Mouse (Mus musculus) ES-Bruce4 (cell line): ENCODE data around the gene Pde6d. TPM values are rescaled to one million over a fixed set of nuclear protein-coding genes. Genes with fewer than 3 reads are reported as not detected.

Experiments used
- H3K27ac ChIP-seq: 2 replicates; pipeline ENCODE4 v1.5.1; 2012; ENCODE audit warnings: low read length, inconsistent platforms; ENCODE audit not compliant: insufficient read depth
- H3K27me3 ChIP-seq: 2 replicates; pipeline ENCODE4 v1.6.1; 2012; ENCODE audit warnings: mild to moderate bottlenecking, low read length, inconsistent platforms; ENCODE audit not compliant: control insufficient read depth, poor library complexity, insufficient read depth, severe bottlenecking
- H3K36me3 ChIP-seq: 2 replicates; pipeline ENCODE4 v1.6.1; 2012; ENCODE audit warnings: inconsistent platforms, mild to moderate bottlenecking, low read length, moderate library complexity; ENCODE audit not compliant: control insufficient read depth, poor library complexity, insufficient read depth, severe bottlenecking
- H3K4me1 ChIP-seq: one replicate; pipeline ENCODE4 v1.8.1; 2011; ENCODE audit warnings: low read length; ENCODE audit not compliant: control insufficient read depth, insufficient read depth
- H3K4me3 ChIP-seq: 2 replicates; pipeline ENCODE4 v1.5.1; 2011; ENCODE audit warnings: low read depth, mild to moderate bottlenecking, low read length
- H3K9ac ChIP-seq: 2 replicates; pipeline ENCODE4 v1.6.1; 2012; ENCODE audit warnings: low read depth, mild to moderate bottlenecking, inconsistent platforms; ENCODE audit not compliant: poor library complexity, severe bottlenecking
- H3K9me3 ChIP-seq: replicated peaks from 2 replicates; pipeline ENCODE4 v1.6.1; 2012; ENCODE audit warnings: mild to moderate bottlenecking, low read length, inconsistent platforms; ENCODE audit not compliant: control insufficient read depth, poor library complexity, insufficient read depth, severe bottlenecking
- CTCF ChIP-seq: IDR thresholded peaks from one replicate; pipeline ENCODE4 v1.8.1; 2011; ENCODE audit warnings: low read depth, low read length
- EP300 ChIP-seq: IDR thresholded peaks from 2 replicates; pipeline ENCODE4 v1.6.1; 2011; ENCODE audit warnings: low read depth, low read length; ENCODE audit not compliant: insufficient read depth
- POLR2A ChIP-seq: IDR thresholded peaks from one replicate; pipeline ENCODE4 v1.8.1; 2011; ENCODE audit warnings: low read length; ENCODE audit not compliant: insufficient read depth
- polyA plus RNA-seq: library from polyadenylated mRNA; stranded (reverse); fragments of >200 nt; gene quantifications from 2 replicates; pipeline ENCODE4 v1.2.4, GENCODE M21; 2011; ENCODE audit warnings: low read depth; ENCODE audit not compliant: missing spikeins, insufficient read depth, insufficient read length

Gene Pde6d
- polyA plus RNA-seq, 1 experiment, result 23.5 TPM

DNA sequence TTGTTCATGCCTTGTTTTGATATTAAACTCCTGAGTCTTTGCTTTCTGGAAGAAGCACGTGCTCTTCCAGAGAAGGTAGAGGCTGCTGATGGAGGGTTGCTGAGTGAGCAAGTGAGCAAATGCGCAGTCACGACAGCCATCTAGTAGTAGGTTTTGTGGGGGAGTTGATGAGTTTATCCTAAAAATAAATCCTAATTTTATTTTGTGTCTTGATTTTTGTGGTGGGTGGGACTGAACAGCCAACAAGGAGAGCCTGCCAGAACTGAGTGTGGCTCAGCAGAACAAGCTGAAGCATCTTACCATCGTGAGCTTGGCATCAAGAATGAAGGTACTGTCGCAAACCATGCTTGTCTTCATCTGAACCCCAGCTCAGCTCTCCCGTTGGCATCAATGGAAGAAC lies 14.1 kb upstream of the Pde6d start:
- no peaks in the 10 kb centered on the region for H3K9me3 ChIP-seq
- peaks cover 22% of the 10 kb centered on the region for H3K36me3 ChIP-seq
- no peak overlapping the region for H3K27ac ChIP-seq
- no peaks in the 10 kb centered on the region for H3K27me3 ChIP-seq
- TF ChIP-seq POLR2A (no peak), CTCF (no peak)
- no peak overlapping the region for H3K9ac ChIP-seq
- H3K4me1 ChIP-seq, result no peaks in the 10 kb centered on the region
- H3K4me3 ChIP-seq, result no peak overlapping the region

DNA sequence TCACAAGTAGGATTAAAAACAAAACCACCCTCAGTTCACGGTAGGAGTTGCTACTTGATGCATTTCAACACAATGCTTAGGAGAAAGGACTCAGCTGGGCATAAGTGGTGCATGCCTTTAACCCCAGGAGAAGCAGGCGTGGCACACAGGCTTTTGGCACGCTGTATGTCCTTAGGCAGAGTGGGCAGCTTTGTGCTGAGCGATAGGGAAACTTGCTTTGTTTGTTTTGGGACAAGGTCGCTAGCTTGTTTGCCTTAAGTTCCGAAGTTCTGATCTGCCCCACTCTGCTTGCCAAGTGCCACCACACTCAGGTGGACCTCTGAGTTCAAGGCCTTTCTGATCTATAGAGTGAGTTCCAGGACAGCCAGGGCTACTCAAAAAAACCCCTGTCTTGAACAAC lies 12.9 kb upstream of the Pde6d start:
- no peaks in the 10 kb centered on the region for H3K27me3 ChIP-seq
- peaks cover 16% of the 10 kb centered on the region for H3K36me3 ChIP-seq
- H3K4me3 ChIP-seq, result no peak overlapping the region
- no peaks in the 10 kb centered on the region for H3K9me3 ChIP-seq
- H3K4me1 ChIP-seq, result no peaks in the 10 kb centered on the region
- no peak for TF ChIP-seq EP300
- no peak for TF ChIP-seq CTCF
- no peak for TF ChIP-seq POLR2A
- H3K9ac ChIP-seq, result no peak overlapping the region
- H3K27ac ChIP-seq, result no peak overlapping the region

- no peaks in the 10 kb centered on the region for H3K27me3 ChIP-seq
- peaks cover 11% of the 10 kb centered on the region for H3K36me3 ChIP-seq
Observed at GRCm38 (mm10) chr1:86594539-86594938, 12.1 kb upstream of the Pde6d start.

GRCm38 (mm10) chr1:86586992-86587391 lies 4.6 kb upstream of the Pde6d start:
- no peak overlapping the region for H3K27ac ChIP-seq
- TF ChIP-seq POLR2A, result no peak
- TF ChIP-seq CTCF, result no peak
- peak; percentile 79 for TF ChIP-seq EP300

More at GRCm38 (mm10) chr1:86594539-86594938, 12.1 kb upstream of the Pde6d start:
- Histone ChIP-seq H3K4me3 (no peak overlapping the region), H3K4me1 (no peaks in the 10 kb centered on the region), H3K9me3 (no peaks in the 10 kb centered on the region), H3K27ac (no peak overlapping the region), H3K9ac (no peak overlapping the region)
- TF ChIP-seq CTCF, result no peak
- no peak for TF ChIP-seq EP300
- TF ChIP-seq POLR2A, result no peak

GRCm38 (mm10) chr1:86583709-86584108 lies 1.3 kb upstream of the Pde6d start:
- no peak overlapping the region for H3K4me3 ChIP-seq

More at GRCm38 (mm10) chr1:86586992-86587391, 4.6 kb upstream of the Pde6d start:
- Histone ChIP-seq H3K4me3 (peak overlapping the region; percentile 97), H3K4me1 (no peaks in the 10 kb centered on the region), H3K9me3 (no peaks in the 10 kb centered on the region), H3K27me3 (no peaks in the 10 kb centered on the region), H3K36me3 (no peaks in the 10 kb centered on the region; the same call in 1 of the 2 replicates), H3K9ac (peak overlapping the region; percentile 36)

DNA sequence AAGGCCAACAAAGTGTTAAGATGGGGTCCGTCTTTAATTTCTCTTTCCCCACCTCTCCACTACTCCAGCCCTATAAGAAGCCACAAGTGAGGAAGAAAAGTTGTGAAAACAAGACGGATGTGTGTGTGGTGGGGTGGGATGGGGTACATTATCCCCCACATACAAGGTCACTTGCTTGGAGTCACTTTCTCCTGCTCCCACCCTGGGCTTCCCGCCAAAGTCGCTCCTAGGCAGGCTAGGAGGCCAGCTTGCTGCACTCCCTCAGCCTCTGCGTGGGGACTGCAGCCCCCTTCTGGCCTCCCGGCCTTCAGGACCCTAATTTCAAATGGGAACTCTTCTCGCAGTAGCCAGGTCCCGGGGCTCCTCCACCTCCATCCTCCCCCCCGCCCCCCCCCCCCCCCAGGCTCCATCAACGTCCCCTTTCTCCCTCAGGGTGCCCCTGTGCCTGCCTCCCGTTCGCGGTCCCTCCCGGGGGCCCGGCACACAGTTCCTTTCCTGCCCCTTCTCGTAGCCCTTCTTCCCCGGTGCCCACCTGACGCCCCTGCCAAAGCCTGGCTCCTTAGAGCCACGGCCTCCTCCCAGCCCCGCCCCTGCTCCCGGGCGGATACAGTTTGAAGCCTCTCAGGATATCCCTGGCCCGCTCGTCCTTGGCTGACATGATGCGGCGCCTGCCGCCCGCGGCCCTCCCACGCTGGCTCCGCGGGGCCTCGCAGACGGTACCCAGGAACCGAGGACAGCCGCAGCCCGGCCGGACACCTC lies 558 bp downstream of the Pde6d start:
- Histone ChIP-seq H3K4me3 (peak overlapping the region; percentile 81), H3K27me3 (no peaks in the 10 kb centered on the region), H3K9me3 (no peaks in the 10 kb centered on the region), H3K9ac (peak overlapping the region; percentile 72), H3K36me3 (no peaks in the 10 kb centered on the region), H3K27ac (no peak overlapping the region), H3K4me1 (no peaks in the 10 kb centered on the region)
- no peak for TF ChIP-seq POLR2A
- TF ChIP-seq EP300, result no peak
- TF ChIP-seq CTCF, result no peak

More at GRCm38 (mm10) chr1:86583709-86584108, 1.3 kb upstream of the Pde6d start:
- Histone ChIP-seq H3K9ac (no peak overlapping the region), H3K9me3 (no peaks in the 10 kb centered on the region), H3K4me1 (no peaks in the 10 kb centered on the region), H3K36me3 (no peaks in the 10 kb centered on the region), H3K27me3 (no peaks in the 10 kb centered on the region), H3K27ac (no peak overlapping the region)
- no peak for TF ChIP-seq CTCF
- TF ChIP-seq POLR2A, result no peak
- TF ChIP-seq EP300, result no peak
